Mouse (Mus musculus): ENCODE measurements around the gene Sema4d. TPM values are rescaled to one million over a fixed set of nuclear protein-coding genes. Genes with fewer than 3 reads are reported as not detected.
A peak's percentile ranks its signal among the peaks of the same experiment; 100 is the strongest.

Sema4d gene
- total RNA-seq, 2 experiments from 2014 or later = 22.0 to 30.9 TPM

GRCm38 (mm10) chr13:51778983-51779962 is 14.3 kb downstream of the Sema4d start:
- no peak for DNase-seq (ENCODE audit: low spot score in 2 of 2)

DNA sequence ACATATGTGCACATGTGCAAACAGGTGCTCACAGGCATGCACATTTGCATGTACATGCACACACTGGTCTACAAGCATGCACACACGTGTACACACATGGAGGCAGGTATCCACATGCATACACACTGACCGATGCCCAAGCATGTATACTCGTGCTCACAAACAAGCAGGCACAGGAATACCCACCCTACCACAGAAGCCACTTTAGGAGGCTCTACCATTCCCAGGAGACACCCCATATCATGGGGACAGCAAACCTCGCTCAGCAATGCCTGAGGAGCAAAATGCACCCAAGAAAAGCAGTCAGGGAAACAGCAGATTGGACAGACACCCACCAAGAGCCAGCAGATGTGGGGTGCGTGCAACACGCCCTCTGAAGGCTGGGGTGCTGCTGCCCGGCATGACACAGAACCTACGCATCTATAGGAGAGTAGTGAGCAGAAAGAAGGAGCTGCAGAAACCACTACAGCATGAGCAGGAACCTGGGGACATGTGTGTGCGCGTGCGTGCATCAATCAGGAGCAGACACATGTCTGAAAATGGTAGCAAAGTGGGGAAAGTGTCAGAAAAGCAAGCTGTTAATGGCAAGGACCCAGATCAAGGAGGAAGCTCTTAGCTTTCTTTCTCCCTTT is 15.1 kb downstream of the Sema4d start:
- no peak for DNase-seq (ENCODE audit: low spot score in 2 of 2)

DNA sequence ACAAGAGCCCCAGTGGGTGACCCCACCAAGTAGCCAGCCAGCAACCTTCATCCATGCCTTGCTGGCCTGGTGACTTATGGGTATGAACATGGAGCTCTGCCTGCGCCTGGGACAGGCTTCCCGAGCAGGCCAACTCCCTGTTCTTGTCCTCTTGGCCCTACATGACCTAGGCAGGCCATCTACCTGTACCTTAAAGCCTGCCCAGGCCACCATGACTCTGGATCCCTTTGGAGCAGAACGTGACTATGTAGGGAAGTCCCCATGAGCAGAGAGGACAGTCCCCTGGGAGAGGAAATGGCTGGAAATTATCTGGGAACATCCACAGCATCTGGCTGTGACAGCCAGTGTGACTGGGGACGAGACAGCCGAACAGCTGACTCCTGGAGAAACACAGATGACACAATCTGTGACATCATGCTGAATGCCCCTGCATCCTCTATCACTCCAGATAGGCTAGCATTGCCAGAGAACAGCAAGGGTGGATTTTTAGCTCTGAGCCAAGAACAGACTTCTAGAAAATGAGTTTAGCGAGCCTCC is 15.7 kb downstream of the Sema4d start:
- no peak for DNase-seq (ENCODE audit: low spot score in 2 of 2)

- DNase-seq (ENCODE audit: low spot score in 2 of 2) = peak in 1 of 2 experiments; percentile 27
These were observed 16.4 kb downstream of the Sema4d start for GRCm38 (mm10) chr13:51777048-51777737.

DNA sequence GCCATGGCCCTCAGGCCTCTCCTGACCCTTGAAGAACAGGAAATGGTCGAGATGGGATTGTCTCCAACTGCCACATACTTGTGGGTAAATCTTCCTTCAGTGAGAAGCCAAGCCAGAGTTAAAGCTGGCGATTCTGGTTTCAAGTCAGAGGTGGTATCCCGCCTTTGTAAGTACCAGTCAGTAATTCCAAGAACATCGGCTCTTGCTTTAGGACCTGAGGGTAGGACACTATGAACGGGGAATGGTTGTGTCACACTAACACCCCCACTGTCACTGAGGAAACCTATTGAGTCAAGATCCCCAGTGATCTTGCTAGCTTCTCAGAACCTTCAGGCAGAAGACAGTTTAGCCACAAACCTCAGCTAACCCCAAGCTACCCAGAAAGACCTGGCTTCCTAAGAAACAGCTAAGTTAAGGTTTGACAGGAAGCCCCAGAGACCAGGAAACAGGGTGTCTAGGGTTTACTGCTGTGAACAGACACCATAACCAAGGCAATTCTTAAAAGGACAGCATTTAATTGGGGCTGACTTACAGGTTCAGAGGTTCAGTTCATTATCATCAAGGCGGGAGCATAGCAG is 17.3 kb downstream of the Sema4d start:
- no peak for DNase-seq (ENCODE audit: low spot score in 2 of 2)

DNA sequence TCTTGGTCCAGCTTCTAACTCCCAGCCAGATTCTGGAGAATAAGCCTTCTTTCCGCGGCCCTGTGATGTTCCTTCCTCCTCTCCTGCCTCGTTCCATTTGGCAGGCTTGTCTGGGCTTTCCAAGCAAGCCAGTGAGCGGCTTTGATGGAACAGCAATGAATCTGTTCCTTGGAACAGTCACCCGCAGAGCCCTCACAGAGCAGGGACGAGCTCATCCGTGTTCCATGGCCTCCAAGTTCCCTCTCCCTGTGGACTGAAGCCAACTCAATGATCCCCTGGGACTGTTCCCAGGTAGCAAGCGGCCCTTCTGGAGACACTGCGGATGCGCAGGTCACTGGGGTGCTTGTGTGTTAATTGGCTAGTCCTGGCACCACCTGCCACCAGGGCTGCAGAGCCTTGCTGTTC is 21.7 kb downstream of the Sema4d start:
- no peak for DNase-seq (ENCODE audit: low spot score in 2 of 2)

GRCm38 (mm10) chr13:51770647-51771427 is 22.7 kb downstream of the Sema4d start:
- no peak for DNase-seq (ENCODE audit: low spot score in 2 of 2)

DNA sequence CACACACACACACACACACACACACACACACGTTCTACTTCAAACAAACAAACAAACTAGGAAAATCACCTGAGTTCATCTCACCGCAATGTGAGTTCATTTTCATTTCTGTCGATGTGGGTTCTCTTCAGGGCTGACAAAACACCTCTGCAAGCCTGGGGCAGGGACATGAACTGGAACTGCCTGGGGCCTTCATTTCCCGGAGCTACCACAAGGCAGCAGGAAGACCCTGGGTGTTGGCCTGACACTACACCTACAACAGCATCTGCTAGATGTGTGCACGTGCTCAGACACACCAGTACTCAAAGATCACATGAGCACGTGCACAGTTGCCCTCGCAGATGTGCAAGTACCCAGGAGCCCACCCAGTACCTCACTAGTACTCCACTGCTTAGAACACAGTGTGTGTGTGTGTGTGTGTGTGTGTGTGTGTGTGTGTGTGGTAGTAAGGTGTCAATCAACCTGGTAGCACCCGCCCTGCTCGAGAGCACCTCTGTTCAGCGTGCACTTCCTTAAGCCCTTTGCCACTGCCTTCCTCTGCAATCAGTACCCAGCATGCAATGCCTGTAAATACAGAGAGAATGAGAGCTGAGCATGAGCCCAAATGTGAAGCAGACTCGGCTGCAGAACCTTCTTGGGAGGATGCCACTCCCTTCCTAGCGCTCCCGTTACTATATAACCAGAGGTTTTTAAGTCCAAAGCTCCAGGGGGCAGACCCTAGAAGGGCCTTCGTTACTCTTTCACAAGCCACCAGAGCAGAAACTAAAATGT is 25.4 kb downstream of the Sema4d start:
- no peak for DNase-seq (ENCODE audit: low spot score in 2 of 2)

DNA sequence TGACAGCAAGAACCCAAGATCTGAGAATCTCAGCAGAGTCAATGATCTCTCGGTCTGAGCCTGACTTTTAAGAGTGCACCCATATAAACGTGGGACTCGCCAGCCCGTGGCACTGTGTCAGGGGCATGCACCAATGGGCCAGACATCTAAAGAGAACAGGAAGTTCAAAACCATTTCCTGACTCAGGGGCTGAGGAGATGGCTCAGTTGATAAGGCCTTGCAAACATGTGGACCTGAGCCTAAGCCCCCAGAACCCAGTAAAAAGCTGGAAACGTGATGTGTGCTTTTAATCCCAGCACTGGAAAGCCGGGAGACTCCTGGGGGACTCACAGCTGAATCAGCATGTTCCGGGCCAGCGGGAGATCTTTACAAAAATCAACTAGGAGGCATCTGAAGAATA is 26.0 kb downstream of the Sema4d start:
- DNase-seq (ENCODE audit: low spot score in 2 of 2) = no peak

DNA sequence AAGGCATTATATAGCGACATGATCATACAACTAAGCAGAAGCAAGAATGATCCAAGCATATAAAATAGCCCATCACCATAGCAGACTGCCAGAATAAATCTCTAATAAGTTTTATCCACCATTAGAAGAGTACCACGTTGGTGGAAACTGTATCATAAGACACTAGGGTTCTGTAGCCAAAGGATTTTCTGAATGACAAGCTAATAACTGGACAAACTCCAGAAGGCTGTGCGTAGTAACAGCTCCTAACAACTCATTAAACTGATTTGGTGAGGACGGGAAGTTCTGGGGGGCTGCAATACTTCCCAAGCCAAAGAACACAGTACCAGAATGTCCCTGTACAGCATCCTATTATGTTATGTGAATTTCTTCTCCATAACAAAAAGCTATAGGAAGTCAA is 26.8 kb downstream of the Sema4d start:
- DNase-seq (ENCODE audit: low spot score in 2 of 2) = no peak

- DNase-seq (ENCODE audit: low spot score in 2 of 2) = no peak
These were observed 28.2 kb downstream of the Sema4d start for GRCm38 (mm10) chr13:51765369-51765768.

GRCm38 (mm10) chr13:51763019-51763698 is 30.4 kb downstream of the Sema4d start:
- no peak for DNase-seq (ENCODE audit: low spot score in 2 of 2)

DNA sequence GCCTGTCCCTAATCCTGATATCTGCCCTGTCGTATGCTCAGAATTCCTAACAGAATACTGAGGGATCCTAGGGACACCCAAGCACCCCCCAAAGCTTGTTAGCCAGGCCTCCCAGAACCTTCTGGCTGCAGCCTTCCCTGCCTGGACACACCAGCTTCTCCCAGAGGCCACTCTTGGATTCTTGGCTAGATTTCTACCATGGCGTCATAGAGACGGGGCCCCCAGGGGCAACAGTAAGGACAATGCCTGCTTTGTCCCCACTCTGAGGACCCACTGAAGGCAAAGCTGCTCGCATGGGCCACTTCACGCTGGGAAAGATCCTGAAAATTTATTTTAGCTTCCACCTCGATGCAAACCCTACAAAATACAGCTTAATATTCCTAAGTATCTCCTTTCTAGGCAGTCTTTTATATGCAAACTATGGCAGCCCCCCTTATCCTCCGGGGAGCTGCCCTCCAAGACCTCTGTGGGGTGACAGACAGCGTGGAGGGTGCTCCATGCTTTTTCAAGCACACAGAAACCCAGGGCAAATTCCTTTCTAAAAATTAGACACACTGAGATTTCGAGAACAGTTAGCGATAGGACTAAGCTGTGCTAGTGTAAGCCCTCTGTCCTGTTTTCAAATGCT is 32.2 kb downstream of the Sema4d start:
- DNase-seq (ENCODE audit: low spot score in 2 of 2) = no peak

- DNase-seq (ENCODE audit: low spot score in 2 of 2) = no peak
These were observed 34.1 kb downstream of the Sema4d start for GRCm38 (mm10) chr13:51759256-51759987.

DNA sequence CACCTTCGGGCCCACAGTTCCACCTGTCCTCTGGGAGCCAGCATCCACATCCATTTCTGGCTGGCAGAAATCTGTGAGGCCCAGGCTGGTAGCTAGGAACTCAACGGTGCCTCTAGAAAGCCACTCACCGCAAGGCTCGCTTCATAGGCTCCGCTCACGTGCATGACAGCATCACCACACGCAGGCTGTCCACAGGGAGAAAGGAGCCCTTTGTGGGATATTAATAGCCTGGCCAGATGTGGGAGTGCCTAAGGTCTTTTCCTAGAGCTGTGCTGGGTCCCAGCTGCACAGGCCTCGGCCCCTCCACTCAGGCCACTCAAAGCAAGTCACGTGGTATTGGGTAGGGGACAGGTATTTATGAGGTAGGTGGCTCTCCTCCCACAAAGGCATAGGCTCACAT is 35.1 kb downstream of the Sema4d start:
- no peak for DNase-seq (ENCODE audit: low spot score in 2 of 2)

DNA sequence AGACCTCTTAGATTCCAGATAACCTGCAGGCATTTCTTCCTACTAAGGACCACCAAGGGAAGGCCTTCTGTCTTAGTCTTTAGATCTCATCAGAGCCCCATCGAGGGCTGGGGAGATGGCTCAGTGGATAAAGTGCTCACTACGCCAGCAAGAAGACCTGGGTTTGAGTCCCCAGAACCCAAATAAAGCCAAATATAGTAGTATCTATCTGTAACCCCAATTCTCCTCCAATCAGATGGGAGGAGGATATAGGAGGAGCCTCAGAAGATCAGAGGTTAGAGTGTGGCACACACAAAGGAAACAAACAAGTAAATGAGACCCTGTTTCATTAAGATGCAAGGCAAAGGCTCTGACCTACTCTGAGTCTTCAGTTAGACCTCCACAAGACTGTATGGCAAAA is 36.4 kb downstream of the Sema4d start:
- no peak for DNase-seq (ENCODE audit: low spot score in 2 of 2)

GRCm38 (mm10) chr13:51756563-51756962 is 37.0 kb downstream of the Sema4d start:
- DNase-seq (ENCODE audit: low spot score in 2 of 2) = no peak

DNA sequence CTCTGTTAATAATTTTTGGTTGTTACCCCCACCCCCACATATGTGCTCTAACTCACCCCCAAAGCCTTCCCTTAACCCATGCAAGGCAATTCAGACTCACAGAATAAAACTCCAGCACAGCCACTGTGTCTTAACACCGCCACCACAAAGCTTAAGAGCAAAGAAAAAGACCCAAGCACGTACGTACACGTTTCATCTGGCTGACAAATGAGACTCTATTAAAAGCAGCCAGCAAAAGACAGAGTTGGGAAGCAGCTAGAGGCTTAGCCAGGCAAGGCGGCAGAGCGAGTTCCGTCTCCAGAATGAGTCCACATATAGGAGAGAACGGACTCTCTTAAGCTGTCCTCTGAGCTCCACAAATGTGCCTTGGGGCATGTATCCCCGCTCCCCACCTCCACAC is 37.5 kb downstream of the Sema4d start:
- no peak for DNase-seq (ENCODE audit: low spot score in 2 of 2)

Measured in adrenal gland, postnatal 4 days (tissue).